Mouse (Mus musculus) intestine, embryonic 14.5 days (tissue): ENCODE results near the gene Plxdc1. TPM values are rescaled to one million over a fixed set of nuclear protein-coding genes. Genes with fewer than 3 reads are reported as not detected.

Experiments used
- ATAC-seq: fragments of 200-750 bp; cut with Nextera tagmentation; replicated peaks from 2 replicates; pipeline ENCODE4 v1.8.0; 2017; ENCODE audit warnings: low read depth, moderate number of reproducible peaks, moderate TSS enrichment, moderate library complexity; ENCODE audit not compliant: low FRiP score, low TSS enrichment
- DNase-seq: peaks from one replicate; pipeline ENCODE4 v3.0.0-alpha.2; 2018; ENCODE audit warnings: low spot score
- H3K27ac ChIP-seq: fragments of 300-500 bp; sonication (generic); 2 replicates; pipeline ENCODE4 v1.5.1; 2014; ENCODE audit warnings: low read depth, mild to moderate bottlenecking, control low read depth
- H3K27me3 ChIP-seq: fragments of 300-500 bp; sonication (generic); replicated peaks from 2 replicates; pipeline ENCODE4 v1.6.1; 2014; ENCODE audit warnings: low read length, control low read depth; ENCODE audit not compliant: control insufficient read depth, insufficient read depth
- H3K36me3 ChIP-seq: fragments of 300-500 bp; sonication (generic); 2 replicates; pipeline ENCODE4 v1.6.1; 2014; ENCODE audit warnings: low read length, control low read depth; ENCODE audit not compliant: control insufficient read depth, insufficient read depth
- H3K4me1 ChIP-seq: fragments of 300-500 bp; sonication (generic); replicated peaks from 2 replicates; pipeline ENCODE4 v1.6.1; 2014; ENCODE audit warnings: low read length, control low read depth, mixed read lengths; ENCODE audit not compliant: control insufficient read depth, insufficient read depth
- H3K4me2 ChIP-seq: fragments of 300-500 bp; sonication (generic); 2 replicates; pipeline ENCODE4 v1.6.1; 2014; ENCODE audit warnings: low read length
- H3K4me3 ChIP-seq: fragments of 300-500 bp; sonication (generic); 2 replicates; pipeline ENCODE4 v1.5.1; 2014; ENCODE audit warnings: low read depth, low read length, control low read depth, mixed read lengths
- H3K9ac ChIP-seq: fragments of 300-500 bp; sonication (generic); 2 replicates; pipeline ENCODE4 v1.6.1; 2014; ENCODE audit warnings: mild to moderate bottlenecking, low read length
- H3K9me3 ChIP-seq: fragments of 300-500 bp; sonication (generic); 2 replicates; pipeline ENCODE4 v1.6.1; 2016; ENCODE audit warnings: low read length, control low read depth; ENCODE audit not compliant: control insufficient read depth
- WGBS: fragments of 180-500 bp; shearing (Covaris S2); extraction: QIAGEN DNeasy Blood & Tissue Kit; methylation state at CpG from one replicate; pipeline ENCODE4 v1.1.7; 2014; 5-methylcytosine and 5-hydroxymethylcytosine counted together
- polyA plus RNA-seq: library from polyadenylated mRNA; unstranded; fragments of >200 nt; fragmentation: Nextera tagmentation; extraction: Ambion mirVana; gene quantifications from 2 replicates; pipeline ENCODE4 v1.2.1, GENCODE M21; 2014

The Plxdc1 gene
- polyA plus RNA-seq, 1 experiment from 2014 or later: 0.30 TPM

- no peak overlapping the region for H3K27ac ChIP-seq
- no peak overlapping the region for H3K4me3 ChIP-seq
- DNase-seq: no peak
- H3K4me2 ChIP-seq: no peak overlapping the region
- 57% methylated on average over 5 of the region's 5 CpGs for WGBS
- H3K9me3 ChIP-seq: no peaks in the 10 kb centered on the region
- peaks cover 5% of the 10 kb centered on the region; the same call in 1 of the 2 replicates for H3K4me1 ChIP-seq
- H3K36me3 ChIP-seq: 0 out of 2 replicates have a peak, but pooled peaks cover 9% of the 10 kb centered on the region
- ATAC-seq: no peak
- H3K27me3 ChIP-seq: peaks cover 16% of the 10 kb centered on the region; the same call in 1 of the 2 replicates
- H3K9ac ChIP-seq: no peak overlapping the region
These were observed 13.5 kb upstream of the Plxdc1 start for GRCm38 (mm10) chr11:97999748-98000147.

- ATAC-seq: no peak
- peaks cover 5% of the 10 kb centered on the region; the same call in 1 of the 2 replicates for H3K4me1 ChIP-seq
- 60% methylated on average over 7 of the region's 7 CpGs for WGBS
- no peak overlapping the region for H3K27ac ChIP-seq
- peaks cover 16% of the 10 kb centered on the region; the same call in 1 of the 2 replicates for H3K27me3 ChIP-seq
- no peak overlapping the region for H3K4me2 ChIP-seq
- no peaks in the 10 kb centered on the region for H3K9me3 ChIP-seq
- H3K4me3 ChIP-seq: no peak overlapping the region
- 0 out of 2 replicates have a peak, but pooled peaks cover 6% of the 10 kb centered on the region for H3K36me3 ChIP-seq
- DNase-seq: no peak
- H3K9ac ChIP-seq: no peak overlapping the region
These were observed 12.8 kb upstream of the Plxdc1 start for GRCm38 (mm10) chr11:97998898-97999608.

GRCm38 (mm10) chr11:97998074-97998793, 12.0 kb upstream of the Plxdc1 start:
- Histone ChIP-seq H3K9me3 (no peaks in the 10 kb centered on the region), H3K36me3 (0 out of 2 replicates have a peak, but pooled peaks cover 6% of the 10 kb centered on the region), H3K27me3 (peaks cover 16% of the 10 kb centered on the region; the same call in 1 of the 2 replicates), H3K9ac (no peak overlapping the region), H3K4me3 (no peak overlapping the region), H3K4me2 (no peak overlapping the region), H3K4me1 (peaks cover 5% of the 10 kb centered on the region; the same call in 1 of the 2 replicates), H3K27ac (no peak overlapping the region)
- ATAC-seq: no peak
- DNase-seq: no peak
- 77% methylated on average over 11 of the region's 11 CpGs for WGBS

- DNase-seq (no peak), ATAC-seq (no peak)
- H3K27me3 ChIP-seq: peaks cover 16% of the 10 kb centered on the region; the same call in 1 of the 2 replicates
- WGBS: 79% methylated on average over 8 of the region's 8 CpGs
- H3K4me1 ChIP-seq: peaks cover 5% of the 10 kb centered on the region; the same call in 1 of the 2 replicates
- no peak overlapping the region for H3K4me2 ChIP-seq
- no peak overlapping the region for H3K27ac ChIP-seq
- no peaks in the 10 kb centered on the region for H3K9me3 ChIP-seq
- H3K36me3 ChIP-seq: no peaks in the 10 kb centered on the region
- H3K4me3 ChIP-seq: no peak overlapping the region
- no peak overlapping the region for H3K9ac ChIP-seq
These were observed 11.2 kb upstream of the Plxdc1 start for GRCm38 (mm10) chr11:97997387-97997960.

- DNase-seq (no peak), ATAC-seq (no peak)
- H3K4me1 ChIP-seq: peaks cover 5% of the 10 kb centered on the region; the same call in 1 of the 2 replicates
- H3K4me3 ChIP-seq: no peak overlapping the region
- 67% methylated on average over 1 of the region's 1 CpGs for WGBS
- H3K27me3 ChIP-seq: peaks cover 9% of the 10 kb centered on the region; the same call in 1 of the 2 replicates
- no peak overlapping the region for H3K9ac ChIP-seq
- H3K4me2 ChIP-seq: no peak overlapping the region
- H3K9me3 ChIP-seq: no peaks in the 10 kb centered on the region
- no peak overlapping the region for H3K27ac ChIP-seq
- no peaks in the 10 kb centered on the region for H3K36me3 ChIP-seq
These were observed 10.4 kb upstream of the Plxdc1 start for GRCm38 (mm10) chr11:97996691-97997090.

GRCm38 (mm10) chr11:97995564-97996288, 9.5 kb upstream of the Plxdc1 start, which contains the start of gene Arl5c:
TSS of gene Arl5c (minus strand) at chr11:97996181.
- Histone ChIP-seq H3K27ac (peak within 1 kb of the TSS; percentile 22; the same call in 1 of the 2 replicates), H3K36me3 (no peaks in the 10 kb centered on the region), H3K9me3 (no peaks in the 10 kb centered on the region), H3K4me3 (peak within 1 kb of the TSS; percentile 43), H3K4me1 (peaks cover 5% of the 10 kb centered on the region; the same call in 1 of the 2 replicates), H3K9ac (peak within 1 kb of the TSS; percentile 37), H3K27me3 (peaks cover 3% of the 10 kb centered on the region; the same call in 1 of the 2 replicates), H3K4me2 (peak within 1 kb of the TSS; percentile 94)
- WGBS: 2% methylated on average over 26 of the region's 26 CpGs
- ATAC-seq (peak; percentile 48; the same call in 1 of the 2 replicates), DNase-seq (peak; percentile 80)

- Histone ChIP-seq H3K9me3 (no peaks in the 10 kb centered on the region), H3K4me2 (peak overlapping the region; percentile 94), H3K36me3 (no peaks in the 10 kb centered on the region), H3K4me3 (peak overlapping the region; percentile 43), H3K27me3 (no peaks in the 10 kb centered on the region), H3K9ac (peak overlapping the region; percentile 37; the same call in 1 of the 2 replicates), H3K27ac (no peak overlapping the region), H3K4me1 (peaks cover 13% of the 10 kb centered on the region; the same call in 1 of the 2 replicates)
- WGBS: 5% methylated on average over 13 of the region's 13 CpGs
- ATAC-seq: peak; percentile 43; the same call in 1 of the 2 replicates
- DNase-seq: peak; percentile 86
These were observed 8.4 kb upstream of the Plxdc1 start for GRCm38 (mm10) chr11:97994539-97995100.
